Mouse (Mus musculus): ENCODE results near the gene Dnajb11. TPM values are rescaled to one million over a fixed set of nuclear protein-coding genes. Genes with fewer than 3 reads are reported as not detected.

Dnajb11 gene
- polyA plus RNA-seq, 2 experiments, result 25.9 to 54.3 TPM

- ATAC-seq (ENCODE audit: insufficient read depth) (no peak), DNase-seq (ENCODE audit: low read depth in 3 of 3, low spot score in 3 of 3) (no peak)
- Histone ChIP-seq H3K27ac (no peak overlapping the region), H3K36me3 (replicated peaks; ENCODE audit: control insufficient read depth, insufficient read depth, low read depth) (no peaks in the 10 kb centered on the region), H3K4me3 (ENCODE audit: insufficient read depth in 1 of 2, low read depth in 2 of 2, low read length in 2 of 2) (no peak overlapping the region), H3K9ac (replicated peaks) (no peak overlapping the region), H3K9me3 (ENCODE audit: control insufficient read depth, low read length) (no peaks in the 10 kb centered on the region), H3K4me1 (replicated peaks; ENCODE audit: control insufficient read depth in 2 of 2, insufficient read depth in 2 of 2, low read length in 1 of 2) (peaks cover 0 to 23% of the 10 kb centered on the region in 2 experiments; a peak in 3 of 4 replicates), H3K27me3 (ENCODE audit: control insufficient read depth, insufficient read depth, low read length) (no peaks in the 10 kb centered on the region), H3K4me2 (ENCODE audit: low read depth) (peak overlapping the region; percentile 6; the same call in 1 of the 2 replicates)
- TF ChIP-seq CTCF (IDR thresholded peaks at IDR 0.05; ENCODE audit: low read depth), result no peak
- TF ChIP-seq EP300 (IDR thresholded peaks at IDR 0.05; ENCODE audit: low read depth), result no peak
- WGBS (ENCODE audit: insufficient replicate concordance), result 48% methylated on average over 3 of the region's 3 CpGs
Observed at GRCm38 (mm10) chr16:22886726-22887125, 29.1 kb downstream of the Dnajb11 start.

- H3K27me3 ChIP-seq (ENCODE audit: control insufficient read depth, insufficient read depth, low read length), result no peaks in the 10 kb centered on the region
- no peak overlapping the region for H3K4me3 ChIP-seq (ENCODE audit: insufficient read depth in 1 of 2, low read depth in 2 of 2, low read length in 2 of 2)
- H3K4me2 ChIP-seq (ENCODE audit: low read depth), result no peak overlapping the region
- TF ChIP-seq EP300 (IDR thresholded peaks at IDR 0.05; ENCODE audit: low read depth) (no peak), CTCF (IDR thresholded peaks at IDR 0.05; ENCODE audit: low read depth) (no peak)
- H3K9ac ChIP-seq (replicated peaks), result no peak overlapping the region
- H3K36me3 ChIP-seq (replicated peaks; ENCODE audit: control insufficient read depth, insufficient read depth, low read depth), result no peaks in the 10 kb centered on the region
- ATAC-seq (ENCODE audit: insufficient read depth) (no peak), DNase-seq (ENCODE audit: low read depth in 3 of 3, low spot score in 3 of 3) (no peak)
- H3K4me1 ChIP-seq (replicated peaks; ENCODE audit: control insufficient read depth in 2 of 2, insufficient read depth in 2 of 2, low read length in 1 of 2), result peaks cover 0 to 19% of the 10 kb centered on the region in 2 experiments; a peak in 3 of 4 replicates
- no peaks in the 10 kb centered on the region for H3K9me3 ChIP-seq (ENCODE audit: control insufficient read depth, low read length)
- no peak overlapping the region for H3K27ac ChIP-seq
- WGBS (ENCODE audit: insufficient replicate concordance), result 58% methylated on average over 4 of the region's 4 CpGs
Observed at GRCm38 (mm10) chr16:22888835-22889234, 31.2 kb downstream of the Dnajb11 start.

GRCm38 (mm10) chr16:22889716-22890115, 32.1 kb downstream of the Dnajb11 start:
- Histone ChIP-seq H3K27me3 (ENCODE audit: control insufficient read depth, insufficient read depth, low read length) (no peaks in the 10 kb centered on the region), H3K4me2 (ENCODE audit: low read depth) (no peak overlapping the region), H3K9me3 (ENCODE audit: control insufficient read depth, low read length) (no peaks in the 10 kb centered on the region), H3K4me1 (replicated peaks; ENCODE audit: control insufficient read depth in 2 of 2, insufficient read depth in 2 of 2, low read length in 1 of 2) (peaks cover 0 to 19% of the 10 kb centered on the region in 2 experiments; a peak in 3 of 4 replicates), H3K27ac (no peak overlapping the region), H3K9ac (replicated peaks) (no peak overlapping the region), H3K4me3 (ENCODE audit: insufficient read depth in 1 of 2, low read depth in 2 of 2, low read length in 2 of 2) (no peak overlapping the region), H3K36me3 (replicated peaks; ENCODE audit: control insufficient read depth, insufficient read depth, low read depth) (no peaks in the 10 kb centered on the region)
- ATAC-seq (ENCODE audit: insufficient read depth), result no peak
- no peak for DNase-seq (ENCODE audit: low read depth in 3 of 3, low spot score in 3 of 3)
- TF ChIP-seq EP300 (IDR thresholded peaks at IDR 0.05; ENCODE audit: low read depth), result no peak
- WGBS (ENCODE audit: insufficient replicate concordance), result 33% methylated on average over 8 of the region's 8 CpGs

GRCm38 (mm10) chr16:22890683-22891510, 33.3 kb downstream of the Dnajb11 start, which contains the start of gene Ahsg:
TSS of gene Ahsg (plus strand) at chr16:22891277.
- ATAC-seq (ENCODE audit: insufficient read depth), result no peak
- Histone ChIP-seq H3K27me3 (ENCODE audit: control insufficient read depth, insufficient read depth, low read length) (no peaks in the 10 kb centered on the region), H3K27ac (peak within 1 kb of the TSS; percentile 23), H3K36me3 (replicated peaks; ENCODE audit: control insufficient read depth, insufficient read depth, low read depth) (no peaks in the 10 kb centered on the region; the same call in 1 of the 2 replicates), H3K4me3 (ENCODE audit: insufficient read depth in 1 of 2, low read depth in 2 of 2, low read length in 2 of 2) (peak within 1 kb of the TSS; percentile 45), H3K9ac (replicated peaks) (peak within 1 kb of the TSS; percentile 40), H3K4me2 (ENCODE audit: low read depth) (no peak within 1 kb of the TSS), H3K4me1 (replicated peaks; ENCODE audit: control insufficient read depth in 2 of 2, insufficient read depth in 2 of 2, low read length in 1 of 2) (peaks cover 0 to 17% of the 10 kb centered on the region in 2 experiments; a peak in 3 of 4 replicates), H3K9me3 (ENCODE audit: control insufficient read depth, low read length) (no peaks in the 10 kb centered on the region)
- TF ChIP-seq EP300 (IDR thresholded peaks at IDR 0.05; ENCODE audit: low read depth) (no peak), CTCF (IDR thresholded peaks at IDR 0.05; ENCODE audit: low read depth) (no peak)
- DNase-seq (ENCODE audit: low read depth in 3 of 3, low spot score in 3 of 3), result no peak
- WGBS (ENCODE audit: insufficient replicate concordance), result 24% methylated on average over 11 of the region's 11 CpGs

GRCm38 (mm10) chr16:22891733-22892154, 34.1 kb downstream of the Dnajb11 start:
- peaks cover 0 to 17% of the 10 kb centered on the region in 2 experiments; a peak in 3 of 4 replicates for H3K4me1 ChIP-seq (replicated peaks; ENCODE audit: control insufficient read depth in 2 of 2, insufficient read depth in 2 of 2, low read length in 1 of 2)
- peak overlapping the region; percentile 45 for H3K4me3 ChIP-seq (ENCODE audit: insufficient read depth in 1 of 2, low read depth in 2 of 2, low read length in 2 of 2)
- ATAC-seq (ENCODE audit: insufficient read depth) (peak; percentile 68), DNase-seq (ENCODE audit: low read depth in 3 of 3, low spot score in 3 of 3) (peak; percentile 34 to 36 (median 35))
- H3K27me3 ChIP-seq (ENCODE audit: control insufficient read depth, insufficient read depth, low read length), result no peaks in the 10 kb centered on the region
- no peak overlapping the region for H3K4me2 ChIP-seq (ENCODE audit: low read depth)
- H3K9me3 ChIP-seq (ENCODE audit: control insufficient read depth, low read length), result no peaks in the 10 kb centered on the region
- 65% methylated on average over 8 of the region's 8 CpGs for WGBS (ENCODE audit: insufficient replicate concordance)
- 0 out of 2 replicates have a peak, but pooled peaks have one; percentile 12 for TF ChIP-seq EP300 (IDR thresholded peaks at IDR 0.05; ENCODE audit: low read depth)
- no peak for TF ChIP-seq CTCF (IDR thresholded peaks at IDR 0.05; ENCODE audit: low read depth)
- no peak overlapping the region; the same call in 1 of the 2 replicates for H3K9ac ChIP-seq (replicated peaks)
- peak overlapping the region; percentile 23 for H3K27ac ChIP-seq
- H3K36me3 ChIP-seq (replicated peaks; ENCODE audit: control insufficient read depth, insufficient read depth, low read depth), result no peaks in the 10 kb centered on the region; the same call in 1 of the 2 replicates
